Mouse (Mus musculus): Measurements from ENCODE around the gene Trim2.

Trim2 gene

DNA sequence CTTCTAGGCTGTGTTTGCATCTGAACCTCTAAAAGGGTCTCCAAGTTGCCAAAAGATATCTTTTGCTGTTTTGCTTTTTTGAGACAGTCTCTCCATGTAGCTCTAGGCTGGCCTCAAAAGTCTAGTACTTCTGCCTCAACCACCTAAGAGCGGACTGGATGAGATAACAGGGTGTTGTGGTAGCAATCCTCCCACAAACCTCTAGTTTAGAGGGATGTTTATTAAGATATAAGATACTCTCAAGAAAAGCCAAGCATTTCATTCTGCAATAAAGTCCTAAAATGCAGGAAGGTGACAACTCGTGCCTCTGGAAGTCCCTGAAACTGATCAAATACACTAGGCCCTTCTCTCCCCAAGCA lies 52.2 kb downstream of the Trim2 start:
- DNase-seq (ENCODE audit: low spot score), result no peak

DNA sequence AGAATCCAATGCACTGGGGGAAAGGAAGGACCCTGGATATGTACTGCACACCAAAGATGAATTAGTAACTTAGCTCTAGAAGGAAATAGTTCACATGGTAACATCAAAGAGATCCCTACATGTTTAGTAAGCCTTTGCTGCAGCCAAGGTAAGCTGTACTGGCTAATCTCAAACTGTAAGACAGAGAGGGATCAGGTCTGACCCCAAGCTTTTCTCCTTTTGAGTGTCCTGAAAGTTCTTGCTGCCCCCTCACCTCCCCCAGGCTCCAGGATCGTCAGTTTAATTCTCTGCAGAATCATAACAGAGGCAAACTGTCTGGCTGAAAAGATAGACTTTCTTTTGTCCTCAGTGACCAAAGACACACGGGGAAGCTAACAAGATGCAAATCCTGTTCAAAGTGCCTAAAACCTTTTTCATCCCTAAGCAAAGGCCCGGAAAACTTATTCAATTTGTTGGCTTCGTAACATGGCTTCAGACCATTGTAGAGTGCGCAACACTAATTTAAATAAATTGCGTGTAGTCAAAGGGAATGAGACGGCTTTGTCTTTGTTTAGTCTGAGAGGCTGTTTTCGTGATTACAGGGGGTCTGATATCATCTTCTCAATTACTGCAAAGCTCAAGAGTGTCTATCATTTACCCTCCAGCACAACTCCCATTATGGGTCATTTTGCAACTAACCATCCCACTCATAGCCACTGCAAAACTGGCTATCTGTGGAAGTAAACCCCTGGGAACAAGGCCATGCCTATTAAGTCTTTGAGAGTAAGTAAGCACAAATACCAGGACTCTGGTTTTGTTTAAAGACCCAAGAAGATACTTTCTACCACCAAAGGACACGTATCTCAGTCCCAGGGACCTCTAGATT lies 52.8 kb downstream of the Trim2 start:
- DNase-seq (ENCODE audit: low spot score), result no peak

DNA sequence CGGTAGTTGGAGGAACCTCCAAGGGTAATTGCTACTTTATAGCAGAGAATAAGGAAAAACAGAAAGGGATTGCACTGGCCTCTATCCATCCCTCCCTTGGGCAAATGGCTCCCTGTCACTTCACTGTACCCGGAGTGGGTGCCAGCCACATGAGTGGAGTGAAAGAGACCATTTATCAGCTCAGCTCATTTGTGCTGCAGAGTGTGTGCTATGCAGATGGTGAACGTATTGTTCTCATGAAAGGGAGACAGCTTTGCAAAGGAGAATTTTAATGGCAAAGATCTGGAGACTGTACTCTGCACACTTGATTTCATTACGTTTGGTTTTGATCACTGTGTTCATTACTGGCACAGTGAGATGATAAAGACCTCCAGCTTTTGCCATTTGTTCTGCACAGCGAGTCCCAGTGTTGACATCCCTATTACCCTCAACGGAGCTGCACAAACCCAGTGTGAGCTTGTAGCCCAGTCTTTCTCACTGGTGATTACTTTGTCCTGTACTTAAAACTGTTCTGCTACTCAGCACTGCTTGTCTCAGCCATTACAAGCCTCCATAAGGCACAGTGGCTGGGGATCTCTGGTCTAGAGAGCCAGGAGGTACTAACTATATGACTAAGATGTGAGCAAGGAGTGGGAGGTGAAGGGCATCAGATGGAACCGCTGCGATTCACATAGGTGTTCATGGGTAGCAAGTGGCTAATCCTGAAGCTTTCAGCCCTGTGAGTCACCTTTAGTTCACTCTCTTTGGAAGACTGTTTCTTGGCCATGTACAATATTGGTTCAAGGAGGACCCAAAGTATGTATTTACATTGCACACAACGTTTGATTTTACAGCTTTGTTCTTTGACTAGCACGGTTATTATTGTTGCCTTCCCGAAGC lies 53.7 kb downstream of the Trim2 start:
- no peak for DNase-seq (ENCODE audit: low spot score)

DNA sequence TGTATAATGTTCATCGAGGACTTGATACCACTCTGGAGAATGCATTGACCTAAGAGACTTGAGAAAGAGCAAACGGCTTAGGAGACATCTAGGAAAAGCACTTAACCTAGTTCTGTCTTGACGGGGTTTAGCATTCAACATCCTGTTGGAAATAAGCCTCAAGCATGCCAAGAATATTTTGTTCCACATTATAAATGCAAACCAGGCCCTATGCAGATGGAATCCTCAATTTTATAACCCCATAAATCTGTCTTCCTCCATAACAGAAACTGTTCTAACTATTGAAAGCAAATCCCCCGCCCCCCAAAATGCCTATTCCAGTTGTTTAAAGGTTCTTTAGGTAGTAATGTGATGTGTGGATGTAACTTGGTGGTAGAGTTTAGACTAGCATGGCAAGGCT lies 55.0 kb downstream of the Trim2 start:
- DNase-seq (ENCODE audit: low spot score), result no peak

DNA sequence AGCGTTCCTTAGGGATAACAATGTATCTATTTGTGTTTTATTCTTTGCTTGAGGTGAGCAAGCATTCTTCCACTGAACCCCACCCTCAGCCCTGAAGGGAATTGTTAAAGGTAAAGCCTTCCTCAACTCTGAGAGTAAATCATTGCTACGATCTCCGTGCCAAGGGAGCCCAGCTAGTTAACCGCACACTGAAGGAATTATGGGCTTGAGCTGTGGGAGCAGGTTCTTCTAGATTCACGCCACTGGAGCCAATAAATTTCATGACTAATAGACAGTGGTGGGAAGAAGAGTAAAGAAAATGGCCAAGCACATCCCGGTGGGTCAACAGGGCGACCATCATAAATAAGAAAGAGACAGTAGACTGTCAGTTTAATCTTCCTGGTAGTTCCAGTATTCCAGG lies 56.4 kb downstream of the Trim2 start:
- no peak for DNase-seq (ENCODE audit: low spot score)

DNA sequence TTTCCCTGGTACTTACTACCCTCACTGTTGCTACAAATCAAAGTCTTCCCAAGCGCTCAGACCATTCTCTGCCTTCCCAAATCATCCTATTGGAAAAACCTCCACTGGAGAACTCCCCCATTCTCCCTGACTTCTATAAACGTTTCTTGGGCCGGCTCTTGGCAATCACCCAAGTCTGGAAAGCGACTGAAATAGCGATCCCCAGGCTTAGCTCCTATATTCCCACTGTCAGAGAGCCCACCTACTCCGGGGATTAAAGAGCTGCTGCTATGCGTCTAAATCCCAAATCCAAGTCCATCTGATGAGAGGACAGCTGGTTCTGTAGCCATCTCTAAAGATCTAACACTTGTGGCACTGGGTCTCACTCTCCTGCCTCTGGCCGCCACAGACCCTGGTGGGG lies 58.9 kb downstream of the Trim2 start:
- no peak for DNase-seq (ENCODE audit: low spot score)

DNA sequence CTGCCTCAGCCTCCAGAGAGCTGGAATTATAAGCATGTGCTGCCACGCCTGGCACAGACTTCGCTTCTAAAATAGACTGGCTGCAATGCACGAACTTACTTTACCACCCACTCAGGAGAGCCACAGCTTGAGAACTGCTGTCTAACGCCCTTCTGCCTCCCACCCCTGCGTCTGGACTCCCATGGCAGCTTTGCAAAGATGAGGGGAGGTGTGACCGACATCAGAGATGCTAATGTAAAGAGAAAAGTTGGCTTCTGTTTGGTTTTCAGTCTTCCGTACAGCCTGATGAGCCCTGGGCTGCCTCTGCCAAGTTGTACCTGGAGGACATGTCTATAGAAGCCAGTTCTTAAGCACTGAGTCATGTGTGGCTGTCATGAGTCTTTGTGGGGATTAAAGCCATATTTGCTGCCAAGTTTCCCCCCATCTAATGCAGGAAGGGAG lies 60.2 kb downstream of the Trim2 start:
- DNase-seq (ENCODE audit: low spot score), result peak; percentile 77

DNA sequence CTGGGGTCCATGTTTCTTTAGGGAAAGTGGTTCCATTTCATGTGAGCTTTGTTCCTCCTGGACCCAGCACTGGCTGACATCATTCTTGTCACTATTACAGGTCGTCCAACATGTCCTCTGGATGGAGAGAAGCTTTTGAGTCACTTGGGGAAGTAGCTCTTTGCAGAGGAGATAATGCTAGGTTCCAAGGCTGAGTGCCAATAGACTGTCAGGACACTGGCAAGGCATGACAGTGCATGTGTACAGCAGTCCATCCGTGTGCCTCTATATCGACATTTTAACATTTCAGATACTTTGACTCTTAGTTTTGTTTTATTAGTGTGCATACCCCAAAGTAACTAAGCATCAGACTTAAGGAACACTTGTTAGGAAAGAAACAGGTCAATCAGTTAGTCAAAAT lies 63.6 kb downstream of the Trim2 start:
- no peak for DNase-seq (ENCODE audit: low spot score)

DNA sequence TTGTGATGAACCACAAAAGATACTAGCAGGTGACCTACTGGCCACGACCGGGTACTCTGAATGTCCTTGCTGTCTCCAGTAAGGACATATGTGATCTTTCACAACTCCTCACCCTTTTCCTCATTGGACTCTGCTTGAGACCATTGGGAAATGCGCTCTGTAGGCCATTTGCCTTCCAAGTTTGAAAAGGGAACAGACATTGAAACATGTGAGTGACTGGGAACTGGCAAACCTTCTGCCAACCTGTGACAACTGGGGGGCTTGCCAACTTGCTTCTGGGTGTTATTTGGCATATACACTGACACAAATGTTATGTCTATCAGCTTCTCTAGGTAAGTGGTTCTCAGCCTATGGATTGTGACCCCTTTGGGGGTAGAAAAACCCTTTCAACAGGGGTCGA lies 64.2 kb downstream of the Trim2 start:
- no peak for DNase-seq (ENCODE audit: low spot score)

DNA sequence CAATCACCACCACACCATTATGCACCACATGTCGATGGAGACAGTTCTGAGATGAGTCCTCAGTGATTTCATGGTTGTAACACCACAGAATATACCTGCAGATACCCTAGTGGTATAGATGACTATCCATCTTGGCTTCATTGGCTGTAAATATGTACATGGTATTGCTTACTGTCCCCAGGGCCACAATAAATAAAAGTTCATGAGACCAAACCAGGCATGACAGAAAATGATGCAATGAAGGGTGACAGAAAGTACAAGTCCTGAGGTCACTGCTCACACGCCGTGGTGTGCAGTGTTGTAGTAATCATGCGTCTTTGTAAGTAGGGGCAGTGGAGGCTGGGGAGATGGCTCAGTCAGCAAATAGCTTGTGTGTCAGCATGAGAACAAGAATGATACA lies 65.6 kb downstream of the Trim2 start:
- no peak for DNase-seq (ENCODE audit: low spot score)

DNA sequence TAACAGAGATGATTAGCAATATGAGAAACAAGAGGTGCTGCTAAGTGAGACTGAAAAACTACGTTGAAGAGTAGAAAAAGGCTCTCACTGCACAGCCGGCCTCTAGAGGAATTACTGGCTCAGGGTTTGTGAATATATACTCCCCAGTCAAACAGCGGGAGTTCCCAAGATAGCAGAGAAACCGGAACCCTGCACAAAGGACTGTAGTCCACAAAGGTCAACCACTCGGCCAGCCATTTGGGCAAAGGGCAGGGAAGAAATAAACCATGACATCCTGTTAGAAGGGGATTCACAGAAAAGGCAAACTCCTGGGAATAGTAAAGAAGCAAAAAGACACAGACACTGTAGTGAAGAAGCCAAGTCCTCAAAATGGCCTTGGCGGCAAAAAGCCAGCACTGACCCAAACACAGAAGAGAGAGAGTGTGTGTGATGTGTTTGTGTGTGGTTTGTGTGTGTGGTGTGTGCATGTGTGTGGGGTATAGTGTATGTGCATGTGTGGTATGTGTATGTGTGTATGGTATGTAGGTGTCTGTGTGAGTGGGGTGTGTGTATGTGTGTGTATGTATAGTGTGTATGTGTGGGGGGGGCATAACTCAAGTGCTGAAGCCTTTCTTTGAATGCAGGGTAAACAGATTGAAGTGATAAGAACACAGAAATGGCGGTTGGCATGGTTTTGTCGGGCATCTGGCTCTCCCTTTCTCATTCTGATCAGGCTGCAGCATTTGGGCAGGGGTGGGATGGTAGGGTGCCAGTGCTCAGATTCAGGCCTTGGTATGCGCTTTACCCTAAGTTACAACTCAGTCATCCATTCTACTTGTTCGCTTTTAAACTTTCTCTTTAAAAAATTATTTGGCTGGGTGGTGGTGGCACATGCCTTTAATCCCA lies 71.0 kb downstream of the Trim2 start:
- DNase-seq (ENCODE audit: low spot score), result no peak

DNA sequence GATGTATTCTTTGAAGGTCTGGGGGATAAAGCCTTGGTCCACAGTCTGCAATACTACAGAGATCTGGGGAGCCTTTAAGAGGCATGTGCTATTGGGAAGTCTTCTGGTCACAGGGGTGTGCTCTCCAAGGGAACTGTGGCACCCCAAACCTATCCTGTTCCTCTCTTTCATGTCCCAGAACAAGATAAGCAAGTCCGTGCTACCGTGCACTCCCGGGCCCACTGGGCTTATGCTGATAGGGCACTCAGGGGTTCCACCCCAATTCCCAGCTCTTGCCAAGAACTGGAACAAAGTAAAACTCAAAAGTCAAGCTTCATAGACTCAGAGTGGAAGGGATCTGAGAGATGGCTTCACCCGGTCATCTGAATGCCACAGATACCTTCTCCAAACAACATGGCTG lies 72.1 kb downstream of the Trim2 start:
- DNase-seq (ENCODE audit: low spot score), result no peak

DNA sequence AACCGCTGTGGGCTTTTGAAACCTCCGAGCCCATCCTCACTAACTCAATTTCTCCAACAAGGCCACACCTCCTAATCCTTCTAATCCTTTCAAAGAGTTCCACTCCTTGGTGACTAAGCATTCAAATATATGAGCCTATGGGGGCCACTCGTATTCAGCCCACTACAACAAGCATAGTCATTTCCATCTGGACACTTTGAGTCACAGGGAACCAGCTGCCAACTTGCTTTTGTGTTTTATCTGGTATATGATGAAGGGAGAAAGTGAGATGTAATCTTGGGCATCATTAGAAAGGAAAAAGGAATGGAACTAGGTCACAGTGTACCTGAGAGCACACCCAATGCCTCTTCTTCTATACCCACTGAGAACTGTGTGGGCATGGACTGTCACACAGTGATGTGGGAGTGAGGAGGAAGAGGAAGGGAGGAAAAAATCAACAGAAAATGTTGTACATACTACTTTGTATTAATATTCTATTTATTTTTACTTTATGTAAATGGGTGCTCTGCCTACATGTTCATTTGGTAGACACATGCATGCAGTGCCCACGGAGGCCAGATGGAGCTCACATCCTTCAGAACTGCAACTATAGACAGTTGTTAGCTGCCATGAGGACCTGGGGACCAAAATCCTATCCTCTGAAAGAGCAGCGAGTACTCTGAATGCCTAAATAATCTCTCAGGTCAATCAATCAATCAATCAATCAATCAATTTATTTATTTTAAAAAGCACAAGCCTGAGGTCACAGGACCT lies 72.8 kb downstream of the Trim2 start:
- no peak for DNase-seq (ENCODE audit: low spot score)

DNA sequence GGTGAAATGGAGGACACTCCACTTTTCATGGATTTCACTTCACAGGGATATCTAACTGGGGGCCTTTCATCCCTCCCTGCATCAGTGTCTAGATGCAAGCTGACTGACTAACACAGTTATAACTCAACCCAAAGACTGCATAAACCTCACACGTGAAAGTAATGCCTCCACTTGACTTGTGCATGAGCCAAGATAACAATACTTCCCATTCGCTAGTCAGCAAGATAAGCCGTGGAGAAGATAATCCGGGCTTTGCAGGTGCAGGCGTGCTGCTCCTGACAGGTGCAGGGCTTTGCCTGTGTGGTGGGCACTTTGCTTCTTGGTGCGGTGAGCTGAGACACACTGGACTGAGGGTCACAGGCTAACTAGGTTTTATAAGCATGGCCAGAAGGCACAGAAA lies 74.4 kb downstream of the Trim2 start:
- no peak for DNase-seq (ENCODE audit: low spot score)

DNA sequence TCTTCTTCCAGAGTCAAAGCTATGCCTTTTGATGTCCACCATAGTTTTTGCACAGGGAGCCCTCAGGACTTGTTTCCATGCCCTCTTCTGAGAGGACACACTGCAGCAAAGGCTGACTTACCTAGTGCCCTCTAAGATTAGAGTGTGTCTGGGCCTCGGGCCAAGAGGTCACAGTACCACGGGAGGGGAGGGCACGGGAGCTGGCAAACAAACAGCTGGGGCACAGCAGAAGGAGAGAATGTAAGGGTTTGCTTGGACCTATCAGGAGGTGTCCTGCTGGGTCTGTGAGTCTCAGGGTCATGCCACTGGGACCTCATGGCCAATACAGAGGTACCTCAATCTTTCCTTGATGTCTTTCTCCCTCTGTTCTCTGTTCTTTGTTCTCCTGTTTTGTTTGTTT lies 75.7 kb downstream of the Trim2 start:
- DNase-seq (ENCODE audit: low spot score), result no peak

DNA sequence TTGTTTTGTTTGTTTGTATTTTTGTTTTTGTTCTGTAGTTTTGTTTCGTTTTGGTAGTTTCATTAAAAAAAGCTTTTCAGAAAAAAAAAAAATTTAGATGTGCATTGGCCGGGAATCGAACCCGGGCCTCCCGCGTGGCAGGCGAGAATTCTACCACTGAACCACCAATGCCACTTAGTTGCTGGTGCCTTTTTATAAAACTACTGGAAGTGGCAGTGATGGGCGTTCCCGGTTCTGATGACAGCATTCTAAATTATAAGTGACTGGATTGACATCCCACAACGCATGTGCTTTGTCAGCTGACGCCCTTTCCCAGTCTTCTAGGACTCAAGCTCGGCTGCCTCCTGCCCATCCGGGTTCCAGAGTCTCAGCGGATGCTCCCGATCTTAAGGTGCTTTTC lies 77.8 kb downstream of the Trim2 start:
- no peak for DNase-seq (ENCODE audit: low spot score)

DNA sequence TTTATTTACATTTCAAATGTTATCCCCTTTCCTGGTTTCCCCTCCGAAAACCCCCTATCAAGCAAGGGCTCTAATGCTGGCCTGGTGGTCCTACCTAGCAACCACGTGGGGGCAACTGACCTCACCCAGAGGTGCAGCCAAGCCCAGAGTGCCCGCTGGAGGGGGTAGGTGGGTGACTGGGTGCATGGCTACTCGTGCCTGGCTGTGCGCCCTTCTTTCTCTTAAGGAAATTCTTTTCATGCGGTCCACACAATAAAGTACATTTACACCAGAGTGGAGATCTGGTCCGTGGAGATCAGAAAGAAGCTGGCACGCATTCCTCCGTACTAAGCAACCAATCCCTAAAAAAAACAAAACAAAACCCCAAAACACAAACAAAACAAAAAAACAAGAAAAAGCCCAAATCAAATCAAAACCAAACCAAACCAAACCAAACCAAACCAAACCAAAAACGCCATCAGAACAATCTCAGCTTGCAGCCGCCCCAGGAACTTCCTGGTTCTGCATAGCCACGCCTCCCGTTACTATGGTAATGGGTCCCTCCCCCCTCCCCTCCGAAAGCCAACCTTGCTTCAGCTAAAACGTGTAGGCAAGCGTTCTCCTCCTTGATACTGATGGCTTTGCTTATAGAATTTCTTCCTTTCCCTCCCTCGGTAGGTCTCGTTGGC lies 78.3 kb downstream of the Trim2 start:
- no peak for DNase-seq (ENCODE audit: low spot score)

DNA sequence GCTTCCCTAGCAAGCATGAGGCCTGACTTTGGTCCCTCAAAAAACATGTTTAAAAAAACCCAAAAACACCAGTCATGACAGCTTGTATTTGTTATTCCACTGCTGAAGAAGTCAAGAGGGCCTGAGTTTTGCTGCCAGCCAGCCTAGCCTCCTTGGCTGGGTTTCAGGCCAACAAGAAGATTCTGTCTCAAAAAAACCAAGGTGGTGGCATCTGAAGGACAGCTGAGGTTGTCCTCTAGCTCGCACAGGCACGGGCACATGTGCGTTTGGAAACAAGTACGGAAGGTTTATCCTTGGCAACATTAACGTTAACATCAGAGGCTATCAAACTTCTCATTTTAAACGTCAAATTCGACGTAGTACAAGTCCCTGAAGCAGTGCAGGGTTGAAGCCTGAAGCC lies 79.0 kb downstream of the Trim2 start:
- no peak for DNase-seq (ENCODE audit: low spot score)

DNA sequence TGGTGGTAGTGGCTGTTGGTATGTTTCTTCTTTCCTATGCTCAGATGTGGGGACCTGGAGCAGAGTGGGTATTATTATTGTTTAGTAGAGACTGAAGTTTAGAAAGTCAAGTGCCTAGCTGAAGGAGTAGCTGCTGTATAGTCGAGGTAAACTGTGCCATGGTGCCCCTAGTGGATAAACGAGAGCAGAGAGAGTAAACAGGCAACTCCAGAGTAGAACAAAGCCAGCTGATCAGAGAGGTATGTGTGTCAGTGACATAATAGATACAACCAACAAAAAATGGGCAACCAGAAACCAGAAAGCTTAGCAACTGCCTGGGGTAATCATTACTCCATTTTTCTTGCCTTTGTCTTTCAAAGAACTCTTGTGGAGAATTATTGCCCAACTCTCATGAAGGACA lies 81.7 kb downstream of the Trim2 start:
- no peak for DNase-seq (ENCODE audit: low spot score)

DNA sequence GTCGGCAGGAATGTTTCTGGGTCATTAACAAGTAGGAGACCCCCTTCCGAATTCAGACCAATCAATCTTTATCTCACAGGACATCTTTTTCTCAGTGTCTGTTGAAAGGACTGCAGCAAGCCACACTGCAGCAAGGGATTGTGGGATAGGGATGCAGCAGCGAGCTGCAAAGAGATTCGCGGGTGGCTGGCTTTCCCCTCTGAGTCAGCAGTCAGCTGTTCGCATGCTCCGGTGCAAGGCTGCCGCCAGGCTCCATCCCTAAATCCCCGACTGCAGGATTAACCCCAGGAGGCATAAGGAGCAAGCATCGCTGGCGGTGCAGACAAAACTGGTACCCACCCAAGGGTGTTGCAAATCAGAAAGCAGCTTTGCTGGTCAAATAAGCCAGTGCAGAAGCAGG lies 85.9 kb downstream of the Trim2 start:
- no peak for DNase-seq (ENCODE audit: low spot score)

DNA sequence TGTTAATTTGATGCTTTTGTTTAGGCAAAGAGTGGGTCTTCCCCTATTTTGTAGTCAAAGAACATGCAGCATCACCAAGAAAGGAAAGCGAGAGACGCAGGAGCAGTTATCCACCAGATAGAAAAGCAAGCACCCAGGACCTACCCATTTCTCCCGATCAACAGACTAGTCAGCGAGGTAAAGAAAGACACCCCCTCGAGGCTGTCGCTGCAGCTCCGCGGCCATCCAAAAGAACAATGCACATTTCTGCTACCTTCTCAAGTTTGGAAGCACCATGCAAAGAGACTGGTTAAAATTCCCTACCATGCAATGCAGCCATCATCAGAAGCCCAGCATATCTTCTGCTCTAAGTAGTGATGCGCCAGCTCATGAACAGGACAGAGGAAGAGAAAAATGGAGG lies 86.4 kb downstream of the Trim2 start:
- no peak for DNase-seq (ENCODE audit: low spot score)
